Mouse (Mus musculus): ENCODE measurements around the gene Gm17490. TPM values are rescaled to one million over a fixed set of nuclear protein-coding genes. Genes with fewer than 3 reads are reported as not detected.

Gm17490 gene
- polyA plus RNA-seq (2012; ENCODE audit: low replicate concordance): not detected in 2 replicates

DNA sequence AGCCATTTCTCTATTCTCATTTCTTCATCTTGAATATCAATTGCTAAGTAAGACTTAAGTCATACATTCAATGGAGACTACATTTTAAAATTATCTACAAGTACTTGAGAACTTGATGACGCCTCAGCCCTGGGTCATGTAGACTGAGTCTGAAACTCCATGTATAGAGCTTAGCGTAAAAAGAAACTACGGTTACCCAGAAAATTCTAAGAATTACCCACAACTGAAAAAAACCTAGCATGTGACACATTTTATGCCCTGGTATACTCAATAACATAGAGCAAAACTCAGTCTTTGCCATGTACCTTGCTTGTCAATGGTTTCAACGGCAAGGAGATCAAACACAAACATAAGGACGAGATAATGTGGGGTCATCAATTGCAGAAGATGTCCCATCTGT, at the start of gene Gm17490:
Gene Gm17490 (minus strand): TSS at position 375 of the 400 bp plus-strand sequence.

GRCm38 (mm10) chr2:11642451-11642941, 16.4 kb upstream of the Gm17490 start, which contains the start of gene Il2ra:
TSS of gene Il2ra (plus strand) at chr2:11642807.

DNA sequence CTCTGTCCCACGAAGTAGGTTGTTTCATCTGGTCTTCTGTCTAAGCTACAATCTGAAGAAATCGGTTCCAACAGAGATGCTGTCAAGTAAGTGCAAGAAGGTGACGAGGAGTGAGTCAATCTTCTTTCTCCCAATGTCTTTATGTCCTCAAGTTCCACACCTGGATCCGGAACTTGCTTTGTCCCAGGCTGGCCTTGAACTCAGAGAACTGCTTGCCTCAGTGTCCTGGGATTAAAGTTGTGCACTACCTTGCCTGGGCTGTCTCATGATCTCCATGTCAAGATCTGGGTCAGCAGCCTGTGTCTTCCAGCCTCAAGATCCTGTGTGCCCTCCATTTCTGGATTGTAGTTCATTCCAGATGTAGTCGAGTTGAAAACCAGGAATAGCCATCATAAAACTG, 22.0 kb downstream of the Gm17490 start, which contains the start of gene Rbm17:
Gene Rbm17 (minus strand): TSS at position 101 of the 400 bp plus-strand sequence.

Other genes starting within 250 kb of the Gm17490 start
- gene Pfkfb3, start 72.2 kb downstream of the Gm17490 start, polyA plus RNA-seq (2012; ENCODE audit: low replicate concordance): 10.9 and 11.7 TPM in 2 replicates
- 42.8 and 55.9 TPM in 2 replicates for gene Rbm17, start 22.1 kb downstream of the Gm17490 start, polyA plus RNA-seq (2012; ENCODE audit: low replicate concordance)
- gene Il2ra, start 16.5 kb upstream of the Gm17490 start, polyA plus RNA-seq (2012; ENCODE audit: low replicate concordance): 1.1 and 1.3 TPM in 2 replicates
- gene Il15ra, start 79.0 kb upstream of the Gm17490 start, polyA plus RNA-seq (2012; ENCODE audit: low replicate concordance): 6.4 and 12.6 TPM in 2 replicates
- gene Fbh1, start 151.3 kb upstream of the Gm17490 start, polyA plus RNA-seq (2012; ENCODE audit: low replicate concordance): 15.3 and 23.0 TPM in 2 replicates
- gene Ankrd16, start 151.6 kb upstream of the Gm17490 start, polyA plus RNA-seq (2012; ENCODE audit: low replicate concordance): 14.3 and 34.4 TPM in 2 replicates